Mouse (Mus musculus) lung, embryonic 16.5 days (tissue): ENCODE data around the gene Galnt17. TPM values are rescaled to one million over a fixed set of nuclear protein-coding genes. Genes with fewer than 3 reads are reported as not detected.

Source experiments
- ATAC-seq: fragments of 200-750 bp; cut with Nextera tagmentation; 2 replicates; pipeline ENCODE4 v1.8.0; 2017; ENCODE audit warnings: low read depth, mild to moderate bottlenecking, moderate library complexity
- H3K27ac ChIP-seq: fragments of 300-500 bp; sonication (generic); 2 replicates; pipeline ENCODE4 v1.5.1; 2014; ENCODE audit warnings: mild to moderate bottlenecking, control low read depth, low read length
- H3K27me3 ChIP-seq: fragments of 300-500 bp; sonication (generic); 2 replicates; pipeline ENCODE4 v1.6.1; 2014; ENCODE audit warnings: low read depth, low read length, mixed read lengths; ENCODE audit not compliant: control insufficient read depth, insufficient read depth
- H3K36me3 ChIP-seq: fragments of 300-500 bp; sonication (generic); 2 replicates; pipeline ENCODE4 v1.6.1; 2014; ENCODE audit warnings: low read length; ENCODE audit not compliant: control insufficient read depth, insufficient read depth
- H3K4me1 ChIP-seq: fragments of 300-500 bp; sonication (generic); replicated peaks from 2 replicates; pipeline ENCODE4 v1.6.1; 2014; ENCODE audit warnings: low read length, mixed read lengths; ENCODE audit not compliant: control insufficient read depth, insufficient read depth
- H3K4me2 ChIP-seq: fragments of 300-500 bp; sonication (generic); 2 replicates; pipeline ENCODE4 v1.6.1; 2014; ENCODE audit warnings: low read depth, low read length, control low read depth
- H3K4me3 ChIP-seq: fragments of 300-500 bp; sonication (generic); 2 replicates; pipeline ENCODE4 v1.5.1; 2014; ENCODE audit warnings: mild to moderate bottlenecking, low read length, control low read depth
- H3K9ac ChIP-seq: fragments of 300-500 bp; sonication (generic); 2 replicates; pipeline ENCODE4 v1.6.1; 2014; ENCODE audit warnings: low read length, control low read depth
- H3K9me3 ChIP-seq: fragments of 300-500 bp; sonication (generic); 2 replicates; pipeline ENCODE4 v1.6.1; 2016; ENCODE audit warnings: low read length; ENCODE audit not compliant: control insufficient read depth
- WGBS: fragments of 180-500 bp; shearing (Covaris S2); extraction: QIAGEN DNeasy Blood & Tissue Kit; methylation state at CpG from one replicate; pipeline ENCODE4 v1.1.7; 2014; 5-methylcytosine and 5-hydroxymethylcytosine counted together
- polyA plus RNA-seq: library from polyadenylated mRNA; unstranded; fragments of >200 nt; fragmentation: Nextera tagmentation; extraction: Ambion mirVana; gene quantifications from 2 replicates; pipeline ENCODE4 v1.2.1, GENCODE M21; 2015

Galnt17 gene
- polyA plus RNA-seq, 1 experiment from 2014 or later = 0.80 TPM

- Histone ChIP-seq H3K4me1 (no peaks in the 10 kb centered on the region), H3K36me3 (no peaks in the 10 kb centered on the region), H3K27me3 (no peaks in the 10 kb centered on the region), H3K4me3 (no peak overlapping the region), H3K27ac (no peak overlapping the region), H3K9me3 (no peaks in the 10 kb centered on the region), H3K9ac (no peak overlapping the region), H3K4me2 (no peak overlapping the region)
- 55% methylated on average over 10 of the region's 10 CpGs for WGBS
- no peak for ATAC-seq
These were observed 78.6 kb downstream of the Galnt17 start for GRCm38 (mm10) chr5:131229744-131230143.

- H3K4me3 ChIP-seq = no peak overlapping the region
- 72% methylated on average over 1 of the region's 1 CpGs for WGBS
- no peaks in the 10 kb centered on the region for H3K9me3 ChIP-seq
These were observed 84.9 kb downstream of the Galnt17 start for GRCm38 (mm10) chr5:131223416-131223815.

GRCm38 (mm10) chr5:131222498-131223244, 85.6 kb downstream of the Galnt17 start:
- Histone ChIP-seq H3K4me1 (no peaks in the 10 kb centered on the region), H3K4me2 (no peak overlapping the region), H3K4me3 (no peak overlapping the region), H3K27ac (no peak overlapping the region), H3K27me3 (no peaks in the 10 kb centered on the region), H3K9me3 (no peaks in the 10 kb centered on the region), H3K36me3 (no peaks in the 10 kb centered on the region), H3K9ac (no peak overlapping the region)
- WGBS = 75% methylated on average over 10 of the region's 10 CpGs
- ATAC-seq = no peak

More at GRCm38 (mm10) chr5:131223416-131223815, 84.9 kb downstream of the Galnt17 start:
- no peaks in the 10 kb centered on the region for H3K4me1 ChIP-seq
- no peak overlapping the region for H3K27ac ChIP-seq
- H3K4me2 ChIP-seq = no peak overlapping the region
- H3K9ac ChIP-seq = no peak overlapping the region
- no peak for ATAC-seq
- H3K36me3 ChIP-seq = no peaks in the 10 kb centered on the region
- no peaks in the 10 kb centered on the region for H3K27me3 ChIP-seq

GRCm38 (mm10) chr5:131218221-131218620, 90.1 kb downstream of the Galnt17 start:
- Histone ChIP-seq H3K9ac (no peak overlapping the region), H3K9me3 (no peaks in the 10 kb centered on the region), H3K36me3 (no peaks in the 10 kb centered on the region), H3K4me1 (no peaks in the 10 kb centered on the region), H3K4me2 (no peak overlapping the region), H3K4me3 (no peak overlapping the region), H3K27me3 (no peaks in the 10 kb centered on the region), H3K27ac (no peak overlapping the region)
- 82% methylated on average over 3 of the region's 3 CpGs for WGBS
- ATAC-seq = no peak

GRCm38 (mm10) chr5:131211618-131212017, 96.7 kb downstream of the Galnt17 start:
- no peaks in the 10 kb centered on the region for H3K9me3 ChIP-seq
- no peak for ATAC-seq
- H3K36me3 ChIP-seq = no peaks in the 10 kb centered on the region
- 61% methylated on average over 3 of the region's 3 CpGs for WGBS
- no peak overlapping the region for H3K27ac ChIP-seq
- H3K4me2 ChIP-seq = no peak overlapping the region
- H3K27me3 ChIP-seq = no peaks in the 10 kb centered on the region
- H3K4me1 ChIP-seq = no peaks in the 10 kb centered on the region
- H3K4me3 ChIP-seq = no peak overlapping the region
- H3K9ac ChIP-seq = no peak overlapping the region

- Histone ChIP-seq H3K36me3 (no peaks in the 10 kb centered on the region), H3K9me3 (no peaks in the 10 kb centered on the region), H3K4me1 (no peaks in the 10 kb centered on the region), H3K4me2 (no peak overlapping the region), H3K27me3 (no peaks in the 10 kb centered on the region), H3K27ac (no peak overlapping the region), H3K9ac (no peak overlapping the region), H3K4me3 (no peak overlapping the region)
- 57% methylated on average over 2 of the region's 2 CpGs for WGBS
- no peak for ATAC-seq
These were observed 107.2 kb downstream of the Galnt17 start for GRCm38 (mm10) chr5:131201146-131201545.

- no peak overlapping the region for H3K9ac ChIP-seq
- no peaks in the 10 kb centered on the region for H3K4me1 ChIP-seq
- no peak overlapping the region for H3K4me3 ChIP-seq
- no peaks in the 10 kb centered on the region for H3K27me3 ChIP-seq
- H3K4me2 ChIP-seq = no peak overlapping the region
- WGBS = 55% methylated on average over 3 of the region's 3 CpGs
- no peaks in the 10 kb centered on the region for H3K9me3 ChIP-seq
- no peak for ATAC-seq
- no peaks in the 10 kb centered on the region for H3K36me3 ChIP-seq
- no peak overlapping the region for H3K27ac ChIP-seq
These were observed 116.0 kb downstream of the Galnt17 start for GRCm38 (mm10) chr5:131192311-131192710.

GRCm38 (mm10) chr5:131184566-131184965, 123.7 kb downstream of the Galnt17 start:
- Histone ChIP-seq H3K4me2 (no peak overlapping the region), H3K9me3 (no peaks in the 10 kb centered on the region), H3K4me1 (no peaks in the 10 kb centered on the region), H3K9ac (no peak overlapping the region), H3K27me3 (no peaks in the 10 kb centered on the region), H3K4me3 (no peak overlapping the region), H3K27ac (no peak overlapping the region), H3K36me3 (no peaks in the 10 kb centered on the region)
- no peak for ATAC-seq

- no peak overlapping the region for H3K4me3 ChIP-seq
- H3K4me2 ChIP-seq = no peak overlapping the region
- H3K27ac ChIP-seq = no peak overlapping the region
- ATAC-seq = no peak
- no peak overlapping the region for H3K9ac ChIP-seq
- no peaks in the 10 kb centered on the region for H3K4me1 ChIP-seq
- no peaks in the 10 kb centered on the region for H3K36me3 ChIP-seq
- 47% methylated on average over 1 of the region's 1 CpGs for WGBS
- no peaks in the 10 kb centered on the region for H3K9me3 ChIP-seq
- H3K27me3 ChIP-seq = no peaks in the 10 kb centered on the region
These were observed 127.1 kb downstream of the Galnt17 start for GRCm38 (mm10) chr5:131181231-131181630.
